Mouse (Mus musculus): ENCODE measurements around the gene Vmn1r208. TPM values are rescaled to one million over a fixed set of nuclear protein-coding genes. Genes with fewer than 3 reads are reported as not detected.
"Not testable (repeated sequence)": the region's sequence is repeated elsewhere in the genome, so short reads cannot be mapped to it uniquely, and the experiment has no call there.

Vmn1r208 gene
- not detected in 2 replicates for total RNA-seq (2014; rRNA removed)
- not detected in 2 replicates for polyA plus RNA-seq (2015; fragmentation: Nextera tagmentation; extraction: Ambion mirVana)

DNA sequence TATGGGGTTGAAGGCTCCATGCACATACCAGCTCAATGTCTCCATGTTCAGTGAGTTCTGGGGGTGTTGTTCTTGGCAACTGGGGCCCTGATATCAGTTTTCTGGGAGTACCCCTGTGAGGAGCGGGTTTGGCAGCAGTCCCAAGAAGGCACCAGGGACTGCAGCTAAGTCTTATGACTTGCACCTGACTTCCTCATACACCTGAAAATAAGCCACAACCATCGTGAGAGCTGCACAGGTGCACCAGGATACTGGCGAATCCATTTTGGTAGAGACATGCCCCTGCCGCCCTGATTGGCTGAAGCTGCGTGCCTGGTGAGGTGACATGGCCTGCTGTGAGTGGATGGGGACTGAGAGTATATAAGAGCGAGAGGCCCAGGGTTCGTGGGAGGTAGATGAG lies at the start of gene Vmn1r208:
Gene Vmn1r208 (minus strand): TSS at position 101 of the 400 bp plus-strand sequence.
- not testable (repeated sequence) for ATAC-seq; H3K9me3 ChIP-seq (ENCODE audit: low read length); H3K4me1 ChIP-seq (ENCODE audit: insufficient read depth); H3K9ac ChIP-seq; H3K4me2 ChIP-seq (ENCODE audit: low read depth); H3K4me3 ChIP-seq (ENCODE audit: low read depth, low read length); H3K36me3 ChIP-seq (ENCODE audit: insufficient read depth); H3K27me3 ChIP-seq (ENCODE audit: insufficient read depth, low read length); H3K27ac ChIP-seq (ENCODE audit: low read depth, low read length); DNase-seq
- WGBS, result no CpG with 5 or more reads among the region's 7 CpGs

DNA sequence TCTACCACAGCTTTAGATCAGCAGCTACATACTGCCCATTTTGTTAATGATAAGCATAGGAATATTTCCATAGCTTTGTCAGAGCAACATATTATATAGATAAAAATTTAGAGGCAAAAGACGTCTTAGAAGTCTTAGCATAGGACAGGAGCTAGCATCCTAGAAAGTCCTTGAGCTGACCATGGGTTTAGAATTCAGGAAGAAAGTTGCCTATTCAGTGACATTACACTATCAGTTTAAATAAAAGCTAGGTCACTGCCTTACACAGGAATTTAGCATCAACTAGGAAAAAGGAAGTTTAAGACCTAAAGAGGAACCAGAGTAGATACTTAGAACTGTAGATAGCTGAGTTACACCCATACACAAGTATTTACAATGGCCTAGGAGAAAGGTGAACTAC lies 44.4 kb upstream of the Vmn1r208 start:
- H3K27me3 ChIP-seq (ENCODE audit: insufficient read depth, low read length); H3K4me3 ChIP-seq (ENCODE audit: low read depth, low read length); H3K9ac ChIP-seq; H3K4me1 ChIP-seq (ENCODE audit: insufficient read depth); H3K4me2 ChIP-seq (ENCODE audit: low read depth); ATAC-seq; DNase-seq; H3K36me3 ChIP-seq (ENCODE audit: insufficient read depth); H3K27ac ChIP-seq (ENCODE audit: low read depth, low read length); H3K9me3 ChIP-seq (ENCODE audit: low read length): not testable (repeated sequence)
- 91% methylated on average over 1 of the region's 1 CpGs for WGBS

DNA sequence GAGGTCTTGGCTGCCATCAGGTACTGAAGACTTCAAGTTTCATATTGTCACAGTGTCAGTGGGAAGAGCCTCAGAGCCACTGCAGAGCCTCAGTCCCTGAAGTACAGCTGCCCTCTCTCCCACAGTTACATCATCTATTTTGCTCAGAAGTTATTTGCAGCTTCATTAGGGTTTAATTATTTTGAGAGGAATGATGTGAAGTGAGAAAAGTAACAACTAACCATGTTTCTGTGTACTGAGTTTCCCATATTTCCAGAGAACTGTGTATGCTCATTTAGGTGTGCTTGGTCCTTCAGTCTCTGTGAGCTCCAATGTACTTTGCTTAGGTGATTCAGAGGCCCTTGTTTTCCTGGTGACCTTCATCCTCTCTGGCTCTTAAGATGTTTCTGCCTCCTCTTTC lies 32.4 kb upstream of the Vmn1r208 start, which contains the start of gene Vmn1r209:
Gene Vmn1r209 (minus strand): TSS at position 101 of the 400 bp plus-strand sequence.
- not testable (repeated sequence) for H3K4me1 ChIP-seq (ENCODE audit: insufficient read depth); H3K27me3 ChIP-seq (ENCODE audit: insufficient read depth, low read length); H3K27ac ChIP-seq (ENCODE audit: low read depth, low read length); H3K9ac ChIP-seq; ATAC-seq; H3K36me3 ChIP-seq (ENCODE audit: insufficient read depth); H3K4me2 ChIP-seq (ENCODE audit: low read depth); DNase-seq; H3K9me3 ChIP-seq (ENCODE audit: low read length); H3K4me3 ChIP-seq (ENCODE audit: low read depth, low read length)

DNA sequence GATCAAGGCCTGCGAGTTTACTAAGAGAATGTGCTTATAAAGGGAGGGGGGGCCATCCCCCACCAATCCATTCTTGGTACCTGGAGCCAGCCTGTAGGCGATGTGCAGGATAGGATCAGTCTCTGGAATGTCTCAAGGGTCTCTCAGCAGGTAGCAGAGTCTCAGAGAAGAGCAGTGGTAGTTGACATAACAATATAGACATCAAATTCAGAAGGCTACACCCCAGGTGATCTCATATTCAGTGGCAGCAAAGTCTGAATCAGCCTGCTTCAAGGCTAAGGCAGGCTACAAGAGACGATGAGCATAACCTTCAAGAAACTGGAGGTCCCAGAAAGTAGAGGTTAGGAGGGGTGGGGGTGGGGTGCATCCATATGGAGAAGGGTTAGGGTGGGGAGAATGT lies 10.9 kb upstream of the Vmn1r208 start:
- not testable (repeated sequence) for H3K4me2 ChIP-seq (ENCODE audit: low read depth); H3K4me3 ChIP-seq (ENCODE audit: low read depth, low read length); H3K27ac ChIP-seq (ENCODE audit: low read depth, low read length); DNase-seq; H3K27me3 ChIP-seq (ENCODE audit: insufficient read depth, low read length); H3K4me1 ChIP-seq (ENCODE audit: insufficient read depth); ATAC-seq; H3K9ac ChIP-seq; H3K9me3 ChIP-seq (ENCODE audit: low read length); H3K36me3 ChIP-seq (ENCODE audit: insufficient read depth)
- WGBS, result 78% methylated on average over 3 of the region's 3 CpGs

DNA sequence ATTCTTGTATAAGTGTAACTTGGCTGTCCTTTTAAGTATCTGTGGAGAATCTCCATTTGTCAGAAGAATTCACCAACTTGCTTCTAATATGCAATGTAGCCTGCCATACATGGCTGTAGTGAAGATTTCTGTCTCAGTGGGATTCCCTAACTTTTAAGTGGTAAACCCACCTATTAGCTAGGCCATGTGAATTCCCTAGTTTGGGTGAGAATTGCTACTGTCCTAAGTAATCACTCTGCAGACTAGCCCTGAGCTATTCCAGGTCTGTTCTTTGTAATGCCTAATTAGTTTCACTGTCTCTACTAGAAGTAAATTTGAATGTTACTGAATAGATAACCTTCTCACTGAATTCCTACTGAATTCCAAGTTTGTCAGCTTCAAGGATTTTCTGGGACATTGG lies 7.0 kb upstream of the Vmn1r208 start:
- H3K4me3 ChIP-seq (ENCODE audit: low read depth, low read length); DNase-seq; ATAC-seq; H3K9me3 ChIP-seq (ENCODE audit: low read length); H3K27me3 ChIP-seq (ENCODE audit: insufficient read depth, low read length); H3K9ac ChIP-seq; H3K4me2 ChIP-seq (ENCODE audit: low read depth); H3K4me1 ChIP-seq (ENCODE audit: insufficient read depth); H3K36me3 ChIP-seq (ENCODE audit: insufficient read depth); H3K27ac ChIP-seq (ENCODE audit: low read depth, low read length): not testable (repeated sequence)

DNA sequence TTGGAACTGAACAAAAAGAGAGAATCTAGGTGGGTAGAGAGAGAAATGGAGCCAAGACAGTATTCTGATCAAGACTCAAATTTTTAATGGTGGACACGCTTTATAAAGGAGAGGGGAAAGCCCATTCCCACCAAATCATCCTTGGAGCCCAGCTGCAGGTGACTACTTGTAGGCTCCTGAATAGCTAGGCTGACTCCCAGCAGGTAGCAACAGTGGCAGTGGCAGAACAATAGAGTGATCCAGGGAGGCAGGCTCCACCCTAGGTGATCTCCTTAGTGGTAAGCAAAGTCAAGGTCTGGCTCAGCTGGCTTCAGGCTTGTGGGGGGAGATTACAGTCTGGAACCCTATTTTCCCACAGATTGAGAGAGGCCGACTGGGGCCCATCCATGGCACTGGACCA lies 5.6 kb downstream of the Vmn1r208 start:
- H3K4me1 ChIP-seq (ENCODE audit: insufficient read depth); H3K4me2 ChIP-seq (ENCODE audit: low read depth); H3K27me3 ChIP-seq (ENCODE audit: insufficient read depth, low read length); H3K27ac ChIP-seq (ENCODE audit: low read depth, low read length); H3K36me3 ChIP-seq (ENCODE audit: insufficient read depth); H3K9me3 ChIP-seq (ENCODE audit: low read length); H3K4me3 ChIP-seq (ENCODE audit: low read depth, low read length); ATAC-seq; H3K9ac ChIP-seq; DNase-seq: not testable (repeated sequence)
- 100% methylated on average over 1 of the region's 2 CpGs for WGBS

DNA sequence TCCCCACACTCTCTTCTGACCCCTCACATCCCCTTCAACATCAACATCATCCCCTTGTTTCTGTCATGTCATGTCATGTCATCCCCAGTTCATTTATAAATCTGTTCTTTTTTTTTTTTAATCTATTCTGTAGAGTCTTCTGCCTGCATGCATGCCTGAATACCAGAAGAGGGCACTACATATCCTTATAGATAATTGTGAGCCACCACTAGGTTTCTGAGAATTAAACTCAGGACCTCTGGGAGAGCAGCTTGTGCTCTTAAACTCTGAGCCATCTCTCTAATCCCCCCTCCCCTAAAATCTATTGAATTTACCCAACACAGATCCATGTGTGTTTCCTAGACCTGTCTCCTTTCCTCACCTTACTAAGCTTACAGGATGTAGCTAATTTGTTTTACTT lies 29.7 kb downstream of the Vmn1r208 start:
- H3K36me3 ChIP-seq (ENCODE audit: insufficient read depth), result no peaks in the 10 kb centered on the region
- no peak overlapping the region for H3K27ac ChIP-seq (ENCODE audit: low read depth, low read length)
- H3K9ac ChIP-seq, result no peak overlapping the region
- H3K9me3 ChIP-seq (ENCODE audit: low read length), result no peaks in the 10 kb centered on the region
- no peaks in the 10 kb centered on the region for H3K4me1 ChIP-seq (ENCODE audit: insufficient read depth)
- no peaks in the 10 kb centered on the region for H3K27me3 ChIP-seq (ENCODE audit: insufficient read depth, low read length)
- no peak overlapping the region for H3K4me3 ChIP-seq (ENCODE audit: low read depth, low read length)
- no peak overlapping the region for H3K4me2 ChIP-seq (ENCODE audit: low read depth)
- DNase-seq (peak; percentile 1), ATAC-seq (peak; percentile 38; the same call in 1 of the 2 replicates)
- TF ChIP-seq CTCF (IDR thresholded peaks at IDR 0.05; ENCODE audit: low read depth), result peak; percentile 49

DNA sequence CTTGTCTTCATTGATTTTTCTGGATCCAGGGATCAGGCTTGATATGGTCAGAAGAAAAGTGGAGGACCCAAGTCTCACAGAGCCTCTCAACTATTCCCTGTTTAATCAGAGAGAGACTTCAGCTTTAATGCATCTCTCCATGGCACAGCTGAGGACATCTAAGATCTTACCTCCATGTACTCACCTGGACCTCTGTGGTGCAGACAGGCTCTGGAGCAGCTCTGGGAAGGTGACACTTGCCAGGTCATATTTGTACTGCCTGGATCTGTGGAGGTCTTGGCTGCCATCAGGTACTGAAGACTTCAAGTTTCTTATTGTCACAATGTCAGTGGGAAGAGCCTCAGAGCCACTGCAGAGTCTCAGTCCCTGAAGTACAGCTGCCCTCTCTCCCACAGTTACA lies 47.7 kb downstream of the Vmn1r208 start, which contains the start of gene Vmn1r207-ps:
Gene Vmn1r207-ps (minus strand): TSS at position 101 of the 400 bp plus-strand sequence.
- H3K4me2 ChIP-seq (ENCODE audit: low read depth); H3K9ac ChIP-seq; DNase-seq; H3K4me1 ChIP-seq (ENCODE audit: insufficient read depth); ATAC-seq; H3K9me3 ChIP-seq (ENCODE audit: low read length); H3K27me3 ChIP-seq (ENCODE audit: insufficient read depth, low read length); H3K36me3 ChIP-seq (ENCODE audit: insufficient read depth); H3K27ac ChIP-seq (ENCODE audit: low read depth, low read length); H3K4me3 ChIP-seq (ENCODE audit: low read depth, low read length): not testable (repeated sequence)

Other genes starting within 250 kb of the Vmn1r208 start
- gene Vmn1r204, start 224.2 kb downstream of the Vmn1r208 start, total RNA-seq (2014; rRNA removed), result not detected in 2 replicates
- not detected in 2 replicates for gene Vmn1r204, start 224.2 kb downstream of the Vmn1r208 start, polyA plus RNA-seq (2015; fragmentation: Nextera tagmentation; extraction: Ambion mirVana)
- not detected in 2 replicates for gene Vmn1r205, start 184.4 kb downstream of the Vmn1r208 start, total RNA-seq (2014; rRNA removed)
- gene Vmn1r205, start 184.4 kb downstream of the Vmn1r208 start, polyA plus RNA-seq (2015; fragmentation: Nextera tagmentation; extraction: Ambion mirVana), result not detected in 2 replicates
- gene Vmn1r206, start 153.1 kb downstream of the Vmn1r208 start, total RNA-seq (2014; rRNA removed), result not detected in 2 replicates
- not detected in 2 replicates for gene Vmn1r206, start 153.1 kb downstream of the Vmn1r208 start, polyA plus RNA-seq (2015; fragmentation: Nextera tagmentation; extraction: Ambion mirVana)
- gene Vmn1r207-ps, start 47.8 kb downstream of the Vmn1r208 start, total RNA-seq (2014; rRNA removed), result 0.05 TPM in 1 of 2 replicates, not detected in the other
- not detected in 2 replicates for gene Vmn1r207-ps, start 47.8 kb downstream of the Vmn1r208 start, polyA plus RNA-seq (2015; fragmentation: Nextera tagmentation; extraction: Ambion mirVana)
- not detected in 2 replicates for gene Vmn1r209, start 32.3 kb upstream of the Vmn1r208 start, total RNA-seq (2014; rRNA removed)
- not detected in 2 replicates for gene Vmn1r209, start 32.3 kb upstream of the Vmn1r208 start, polyA plus RNA-seq (2015; fragmentation: Nextera tagmentation; extraction: Ambion mirVana)
- not detected in 2 replicates for gene Vmn1r210, start 53.9 kb upstream of the Vmn1r208 start, total RNA-seq (2014; rRNA removed)
- gene Vmn1r210, start 53.9 kb upstream of the Vmn1r208 start, polyA plus RNA-seq (2015; fragmentation: Nextera tagmentation; extraction: Ambion mirVana), result not detected in 2 replicates
- gene Vmn1r211, start 80.2 kb upstream of the Vmn1r208 start, total RNA-seq (2014; rRNA removed), result not detected in 2 replicates
- gene Vmn1r211, start 80.2 kb upstream of the Vmn1r208 start, polyA plus RNA-seq (2015; fragmentation: Nextera tagmentation; extraction: Ambion mirVana), result not detected in 2 replicates
- gene Vmn1r212, start 106.8 kb upstream of the Vmn1r208 start, total RNA-seq (2014; rRNA removed), result not detected in 2 replicates
- not detected in 2 replicates for gene Vmn1r212, start 106.8 kb upstream of the Vmn1r208 start, polyA plus RNA-seq (2015; fragmentation: Nextera tagmentation; extraction: Ambion mirVana)
- not detected in 2 replicates for gene Vmn1r213, start 230.3 kb upstream of the Vmn1r208 start, total RNA-seq (2014; rRNA removed)
- gene Vmn1r213, start 230.3 kb upstream of the Vmn1r208 start, polyA plus RNA-seq (2015; fragmentation: Nextera tagmentation; extraction: Ambion mirVana), result not detected in 2 replicates